Mouse (Mus musculus): ENCODE results near the gene Rai14. TPM values are rescaled to one million over a fixed set of nuclear protein-coding genes. Genes with fewer than 3 reads are reported as not detected.

Gene Rai14
- polyA plus RNA-seq, 1 experiment from 2014 or later = 25.6 TPM

GRCm38 (mm10) chr15:10652931-10653475 lies 61.4 kb downstream of the Rai14 start:
- Histone ChIP-seq H3K9ac (no peak overlapping the region), H3K4me2 (no peak overlapping the region)

GRCm38 (mm10) chr15:10648372-10649109 lies 65.9 kb downstream of the Rai14 start:
- H3K4me2 ChIP-seq = peak overlapping the region; percentile 32; the same call in 1 of the 2 replicates
- H3K27ac ChIP-seq (ENCODE audit: poor library complexity, severe bottlenecking) = no peak overlapping the region
- WGBS = 22% methylated on average over 6 of the region's 6 CpGs
- peaks cover 16% of the 10 kb centered on the region for H3K4me1 ChIP-seq (replicated peaks)
- peak; percentile 57; the same call in 1 of the 2 replicates for ATAC-seq (ENCODE audit: insufficient number of reproducible peaks, low FRiP score)
- H3K27me3 ChIP-seq (replicated peaks) = peaks cover 8% of the 10 kb centered on the region; the same call in 1 of the 2 replicates
- no peaks in the 10 kb centered on the region for H3K36me3 ChIP-seq
- no peak overlapping the region for H3K4me3 ChIP-seq
- H3K9me3 ChIP-seq (replicated peaks) = no peaks in the 10 kb centered on the region
- no peak overlapping the region for H3K9ac ChIP-seq

More at GRCm38 (mm10) chr15:10652931-10653475, 61.4 kb downstream of the Rai14 start:
- ATAC-seq (ENCODE audit: insufficient number of reproducible peaks, low FRiP score) = no peak
- Histone ChIP-seq H3K27ac (ENCODE audit: poor library complexity, severe bottlenecking) (no peak overlapping the region), H3K4me3 (no peak overlapping the region), H3K9me3 (replicated peaks) (no peaks in the 10 kb centered on the region), H3K36me3 (no peaks in the 10 kb centered on the region), H3K4me1 (replicated peaks) (peaks cover 9% of the 10 kb centered on the region), H3K27me3 (replicated peaks) (peaks cover 13% of the 10 kb centered on the region; the same call in 1 of the 2 replicates)
- 83% methylated on average over 2 of the region's 2 CpGs for WGBS

GRCm38 (mm10) chr15:10646297-10646696 lies 68.1 kb downstream of the Rai14 start:
- 79% methylated on average over 5 of the region's 5 CpGs for WGBS
- peaks cover 16% of the 10 kb centered on the region for H3K4me1 ChIP-seq (replicated peaks)

GRCm38 (mm10) chr15:10645101-10645500 lies 69.3 kb downstream of the Rai14 start:
- no peak for ATAC-seq (ENCODE audit: insufficient number of reproducible peaks, low FRiP score)
- Histone ChIP-seq H3K9me3 (replicated peaks) (no peaks in the 10 kb centered on the region), H3K27me3 (replicated peaks) (peaks cover 8% of the 10 kb centered on the region; the same call in 1 of the 2 replicates), H3K4me1 (replicated peaks) (peaks cover 16% of the 10 kb centered on the region), H3K4me3 (no peak overlapping the region), H3K36me3 (no peaks in the 10 kb centered on the region), H3K4me2 (no peak overlapping the region), H3K27ac (ENCODE audit: poor library complexity, severe bottlenecking) (no peak overlapping the region), H3K9ac (no peak overlapping the region)
- 62% methylated on average over 8 of the region's 8 CpGs for WGBS

More at GRCm38 (mm10) chr15:10646297-10646696, 68.1 kb downstream of the Rai14 start:
- Histone ChIP-seq H3K36me3 (no peaks in the 10 kb centered on the region), H3K4me3 (no peak overlapping the region), H3K27me3 (replicated peaks) (peaks cover 8% of the 10 kb centered on the region; the same call in 1 of the 2 replicates), H3K4me2 (no peak overlapping the region), H3K27ac (ENCODE audit: poor library complexity, severe bottlenecking) (no peak overlapping the region), H3K9me3 (replicated peaks) (no peaks in the 10 kb centered on the region), H3K9ac (no peak overlapping the region)
- ATAC-seq (ENCODE audit: insufficient number of reproducible peaks, low FRiP score) = no peak

GRCm38 (mm10) chr15:10643819-10644218 lies 70.6 kb downstream of the Rai14 start:
- Histone ChIP-seq H3K27me3 (replicated peaks) (0 out of 2 replicates have a peak, but pooled peaks cover 3% of the 10 kb centered on the region), H3K36me3 (no peaks in the 10 kb centered on the region), H3K4me1 (replicated peaks) (peaks cover 11% of the 10 kb centered on the region), H3K27ac (ENCODE audit: poor library complexity, severe bottlenecking) (no peak overlapping the region), H3K9me3 (replicated peaks) (no peaks in the 10 kb centered on the region), H3K4me3 (no peak overlapping the region), H3K4me2 (no peak overlapping the region), H3K9ac (no peak overlapping the region)
- 82% methylated on average over 3 of the region's 3 CpGs for WGBS
- ATAC-seq (ENCODE audit: insufficient number of reproducible peaks, low FRiP score) = no peak

GRCm38 (mm10) chr15:10643224-10643623 lies 71.2 kb downstream of the Rai14 start:
- WGBS = 62% methylated on average over 4 of the region's 4 CpGs
- Histone ChIP-seq H3K9me3 (replicated peaks) (no peaks in the 10 kb centered on the region), H3K27ac (ENCODE audit: poor library complexity, severe bottlenecking) (no peak overlapping the region), H3K36me3 (no peaks in the 10 kb centered on the region), H3K27me3 (replicated peaks) (0 out of 2 replicates have a peak, but pooled peaks cover 3% of the 10 kb centered on the region), H3K4me3 (no peak overlapping the region), H3K4me2 (no peak overlapping the region), H3K4me1 (replicated peaks) (peaks cover 9% of the 10 kb centered on the region), H3K9ac (no peak overlapping the region)
- no peak for ATAC-seq (ENCODE audit: insufficient number of reproducible peaks, low FRiP score)

- Histone ChIP-seq H3K4me3 (no peak overlapping the region), H3K27ac (ENCODE audit: poor library complexity, severe bottlenecking) (no peak overlapping the region), H3K9ac (no peak overlapping the region), H3K4me1 (replicated peaks) (0 out of 2 replicates have a peak, but pooled peaks cover 1% of the 10 kb centered on the region), H3K27me3 (replicated peaks) (0 out of 2 replicates have a peak, but pooled peaks cover 1% of the 10 kb centered on the region), H3K9me3 (replicated peaks) (no peaks in the 10 kb centered on the region), H3K4me2 (no peak overlapping the region), H3K36me3 (no peaks in the 10 kb centered on the region)
- WGBS = 64% methylated on average over 5 of the region's 5 CpGs
- ATAC-seq (ENCODE audit: insufficient number of reproducible peaks, low FRiP score) = no peak
These were observed 72.0 kb downstream of the Rai14 start for GRCm38 (mm10) chr15:10642419-10642818.

- H3K4me2 ChIP-seq = no peak overlapping the region
- WGBS = 86% methylated on average over 3 of the region's 3 CpGs
- H3K9me3 ChIP-seq (replicated peaks) = no peaks in the 10 kb centered on the region
- no peak overlapping the region for H3K27ac ChIP-seq (ENCODE audit: poor library complexity, severe bottlenecking)
- ATAC-seq (ENCODE audit: insufficient number of reproducible peaks, low FRiP score) = no peak
- no peak overlapping the region for H3K4me3 ChIP-seq
- no peaks in the 10 kb centered on the region for H3K4me1 ChIP-seq (replicated peaks)
- H3K27me3 ChIP-seq (replicated peaks) = no peaks in the 10 kb centered on the region
- no peak overlapping the region for H3K9ac ChIP-seq
- no peaks in the 10 kb centered on the region for H3K36me3 ChIP-seq
These were observed 73.7 kb downstream of the Rai14 start for GRCm38 (mm10) chr15:10640721-10641120.

- ATAC-seq (ENCODE audit: insufficient number of reproducible peaks, low FRiP score) = no peak
- WGBS = 73% methylated on average over 6 of the region's 6 CpGs
- Histone ChIP-seq H3K4me3 (no peak overlapping the region), H3K9ac (no peak overlapping the region), H3K4me1 (replicated peaks) (peaks cover 12% of the 10 kb centered on the region), H3K27ac (ENCODE audit: poor library complexity, severe bottlenecking) (no peak overlapping the region), H3K36me3 (no peaks in the 10 kb centered on the region), H3K4me2 (no peak overlapping the region), H3K27me3 (replicated peaks) (no peaks in the 10 kb centered on the region), H3K9me3 (replicated peaks) (no peaks in the 10 kb centered on the region)
These were observed 77.1 kb downstream of the Rai14 start for GRCm38 (mm10) chr15:10637251-10637793.

GRCm38 (mm10) chr15:10636844-10637243 lies 77.6 kb downstream of the Rai14 start:
- Histone ChIP-seq H3K27me3 (replicated peaks) (no peaks in the 10 kb centered on the region), H3K9ac (no peak overlapping the region), H3K27ac (ENCODE audit: poor library complexity, severe bottlenecking) (no peak overlapping the region), H3K4me1 (replicated peaks) (peaks cover 12% of the 10 kb centered on the region), H3K4me3 (no peak overlapping the region), H3K9me3 (replicated peaks) (no peaks in the 10 kb centered on the region), H3K4me2 (no peak overlapping the region), H3K36me3 (peaks cover 3% of the 10 kb centered on the region; the same call in 1 of the 2 replicates)
- no peak for ATAC-seq (ENCODE audit: insufficient number of reproducible peaks, low FRiP score)
- 77% methylated on average over 3 of the region's 3 CpGs for WGBS

- Histone ChIP-seq H3K4me1 (replicated peaks) (peaks cover 12% of the 10 kb centered on the region), H3K27ac (ENCODE audit: poor library complexity, severe bottlenecking) (peak overlapping the region; percentile 39; the same call in 1 of the 2 replicates), H3K36me3 (peaks cover 8% of the 10 kb centered on the region; the same call in 1 of the 2 replicates), H3K27me3 (replicated peaks) (no peaks in the 10 kb centered on the region), H3K4me3 (no peak overlapping the region), H3K4me2 (no peak overlapping the region), H3K9me3 (replicated peaks) (no peaks in the 10 kb centered on the region), H3K9ac (no peak overlapping the region)
- whole genome bisulfite sequencing = 50% methylated on average over 10 of the region's 10 CpGs
- no peak for ATAC-seq (ENCODE audit: insufficient number of reproducible peaks, low FRiP score)
These were observed 79.3 kb downstream of the Rai14 start for GRCm38 (mm10) chr15:10635121-10635520.
